Mouse (Mus musculus) E14TG2a.4 (cell line): ENCODE measurements around the gene BC055324.
A peak's percentile ranks its signal among the peaks of the same experiment; 100 is the strongest.

Source experiments
- H3K27me3 ChIP-seq: 2 replicates; pipeline ENCODE4 v1.6.1; 2014; ENCODE audit warnings: low read length, control low read depth; ENCODE audit not compliant: insufficient read depth
- H3K36me3 ChIP-seq: 2 replicates; pipeline ENCODE4 v1.6.1; 2014; ENCODE audit warnings: low read length, control low read depth; ENCODE audit not compliant: insufficient read depth
- H3K4me1 ChIP-seq: replicated peaks from 2 replicates; pipeline ENCODE4 v1.6.1; 2014; ENCODE audit warnings: low read depth, low read length, control low read depth
- H3K4me3 ChIP-seq: replicated peaks from 2 replicates; pipeline ENCODE4 v1.5.1; 2014; ENCODE audit warnings: mild to moderate bottlenecking, low read length
- H3K9me3 ChIP-seq: 2 replicates; pipeline ENCODE4 v1.6.1; 2014; ENCODE audit warnings: low read length, control low read depth
- CTCF ChIP-seq: conservative IDR thresholded peaks from 2 replicates; pipeline ENCODE4 v1.5.1; 2014; ENCODE audit warnings: low read length
- NANOG ChIP-seq: IDR thresholded peaks from 2 replicates; pipeline ENCODE4 v1.6.1; 2014; ENCODE audit warnings: borderline replicate concordance, low read length, mixed read lengths
- POU5F1 ChIP-seq: IDR thresholded peaks from 2 replicates; pipeline ENCODE4 v1.6.1; 2014; ENCODE audit warnings: low read length, borderline replicate concordance

Gene BC055324

GRCm38 (mm10) chr1:163930458-163930794, 64.2 kb downstream of the BC055324 start:
- H3K9me3 ChIP-seq = no peaks in the 10 kb centered on the region
- peaks cover 24% of the 10 kb centered on the region for H3K36me3 ChIP-seq
- H3K4me3 ChIP-seq = peak overlapping the region; percentile 95
- H3K27me3 ChIP-seq = no peaks in the 10 kb centered on the region
- TF ChIP-seq CTCF (no peak), POU5F1 (no peak), NANOG (no peak)
- peaks cover 32% of the 10 kb centered on the region for H3K4me1 ChIP-seq

- Histone ChIP-seq H3K36me3 (peaks cover 18% of the 10 kb centered on the region), H3K4me1 (peaks cover 32% of the 10 kb centered on the region), H3K9me3 (no peaks in the 10 kb centered on the region), H3K27me3 (no peaks in the 10 kb centered on the region), H3K4me3 (peak overlapping the region; percentile 95)
- TF ChIP-seq POU5F1 (no peak), NANOG (no peak), CTCF (no peak)
Observed at GRCm38 (mm10) chr1:163929636-163930457, 64.7 kb downstream of the BC055324 start.

GRCm38 (mm10) chr1:163928846-163929245, 65.8 kb downstream of the BC055324 start, which contains the start of gene Scyl3:
Gene Scyl3, plus strand, starts transcription at chr1:163929100.
- TF ChIP-seq NANOG (no peak), CTCF (no peak), POU5F1 (no peak)
- peaks cover 32% of the 10 kb centered on the region for H3K4me1 ChIP-seq
- no peaks in the 10 kb centered on the region for H3K9me3 ChIP-seq
- peaks cover 8% of the 10 kb centered on the region for H3K36me3 ChIP-seq
- no peaks in the 10 kb centered on the region for H3K27me3 ChIP-seq
- H3K4me3 ChIP-seq = peak within 1 kb of the TSS; percentile 95

GRCm38 (mm10) chr1:163924093-163924492, 70.5 kb downstream of the BC055324 start:
- TF ChIP-seq POU5F1 (no peak), NANOG (no peak), CTCF (no peak)
- H3K4me1 ChIP-seq = peaks cover 5% of the 10 kb centered on the region
- no peaks in the 10 kb centered on the region for H3K36me3 ChIP-seq
- no peaks in the 10 kb centered on the region for H3K27me3 ChIP-seq
- no peak overlapping the region for H3K4me3 ChIP-seq
- H3K9me3 ChIP-seq = no peaks in the 10 kb centered on the region

GRCm38 (mm10) chr1:163917349-163918160, 77.0 kb downstream of the BC055324 start:
- Histone ChIP-seq H3K36me3 (no peaks in the 10 kb centered on the region), H3K27me3 (no peaks in the 10 kb centered on the region), H3K4me3 (no peak overlapping the region), H3K9me3 (peaks cover 4% of the 10 kb centered on the region; the same call in 1 of the 2 replicates), H3K4me1 (no peaks in the 10 kb centered on the region)
- TF ChIP-seq CTCF = no peak
- no peak for TF ChIP-seq POU5F1
- TF ChIP-seq NANOG = no peak

- Histone ChIP-seq H3K4me3 (no peak overlapping the region), H3K9me3 (no peaks in the 10 kb centered on the region), H3K36me3 (no peaks in the 10 kb centered on the region), H3K27me3 (no peaks in the 10 kb centered on the region), H3K4me1 (no peaks in the 10 kb centered on the region)
- TF ChIP-seq NANOG (no peak), POU5F1 (no peak), CTCF (no peak)
Observed at GRCm38 (mm10) chr1:163911981-163912380, 82.6 kb downstream of the BC055324 start.

GRCm38 (mm10) chr1:163910785-163911184, 83.8 kb downstream of the BC055324 start:
- no peak for TF ChIP-seq CTCF
- no peak for TF ChIP-seq POU5F1
- no peak for TF ChIP-seq NANOG
- Histone ChIP-seq H3K4me3 (no peak overlapping the region), H3K27me3 (no peaks in the 10 kb centered on the region), H3K36me3 (no peaks in the 10 kb centered on the region), H3K9me3 (no peaks in the 10 kb centered on the region), H3K4me1 (no peaks in the 10 kb centered on the region)

- TF ChIP-seq CTCF (peak; percentile 82), NANOG (no peak), POU5F1 (no peak)
- no peaks in the 10 kb centered on the region for H3K4me1 ChIP-seq
- no peaks in the 10 kb centered on the region for H3K36me3 ChIP-seq
- no peaks in the 10 kb centered on the region for H3K27me3 ChIP-seq
- no peaks in the 10 kb centered on the region for H3K9me3 ChIP-seq
- no peak overlapping the region for H3K4me3 ChIP-seq
Observed at GRCm38 (mm10) chr1:163910343-163910742, 84.3 kb downstream of the BC055324 start.
